Mouse (Mus musculus) embryo, embryonic 11.5 days (tissue): ENCODE measurements around the gene Olfr771.
"Not testable (repeated sequence)": the region's sequence is repeated elsewhere in the genome, so short reads cannot be mapped to it uniquely, and the experiment has no call there.

ENCODE experiments used
- DNase-seq: peaks from one replicate; pipeline ENCODE4 v3.0.0-alpha.2; 2012; ENCODE audit warnings: low read depth, low spot score

Olfr771 gene

DNA sequence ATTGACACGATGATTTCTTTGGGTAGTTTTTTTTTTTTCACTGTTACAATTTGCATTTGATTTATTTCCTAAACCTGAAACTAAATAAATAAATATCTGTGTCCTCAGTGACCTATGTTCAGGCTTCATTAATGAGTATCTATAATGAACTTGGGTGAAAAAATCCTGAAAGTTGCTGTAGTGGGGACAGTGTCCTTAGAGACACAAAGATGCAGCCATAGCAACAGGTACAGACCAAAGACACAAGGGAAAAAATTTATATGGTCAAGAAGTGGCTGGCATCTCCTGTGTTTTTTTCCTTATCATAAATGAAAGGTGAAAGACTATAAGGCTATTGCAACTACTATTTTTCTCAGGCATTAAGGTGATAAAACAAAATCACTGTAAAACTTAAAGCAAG, at the start of gene Olfr771:
Gene Olfr771 (minus strand): TSS at position 101 of the 400 bp plus-strand sequence.
- DNase-seq, result no peak

DNA sequence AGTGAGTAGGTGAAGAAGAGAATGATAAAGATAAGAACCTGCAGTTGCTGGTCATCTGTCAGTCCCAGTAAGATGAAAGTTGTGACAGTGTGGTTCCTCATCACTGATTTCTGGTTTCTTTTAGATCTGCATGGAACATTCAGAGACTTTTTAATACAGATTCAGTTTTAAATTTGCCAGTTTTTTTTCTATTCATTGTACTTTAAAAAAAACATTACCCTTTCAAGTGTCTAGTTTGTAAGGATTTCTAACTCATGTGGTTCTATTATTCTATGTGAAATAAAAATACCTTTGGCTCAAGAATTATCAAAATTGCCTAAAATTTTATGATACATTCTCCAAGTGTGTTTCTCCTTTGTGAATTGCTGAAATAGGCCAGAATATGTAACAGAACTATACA, 22.8 kb upstream of the Olfr771 start, which contains the start of gene Olfr773:
Gene Olfr773 (minus strand): TSS at position 101 of the 400 bp plus-strand sequence.
- DNase-seq, result not testable (repeated sequence)

DNA sequence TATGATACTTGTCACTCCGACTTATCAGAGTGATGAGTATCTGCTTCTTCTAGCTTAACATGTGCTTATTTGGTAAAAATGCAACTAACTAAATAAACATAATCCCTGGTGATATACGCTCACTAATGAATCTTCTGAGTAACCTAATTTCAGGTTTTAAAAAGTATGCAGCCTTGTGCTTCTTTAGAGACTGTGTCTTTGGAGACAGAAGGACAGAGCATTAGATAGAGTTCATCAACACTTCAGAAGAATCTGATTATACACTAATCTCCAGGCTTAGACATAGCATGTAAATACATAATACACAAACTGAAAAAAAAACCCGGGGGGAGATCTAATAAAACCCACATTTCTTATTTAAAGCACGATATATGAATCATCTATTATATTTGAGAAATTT, 13.3 kb upstream of the Olfr771 start, which contains the start of gene Olfr772:
Gene Olfr772 (minus strand): TSS at position 101 of the 400 bp plus-strand sequence.
- not testable (repeated sequence) for DNase-seq

GRCm38 (mm10) chr10:129138898-129139297, 25.7 kb downstream of the Olfr771 start, which contains the start of gene Olfr770:
Olfr770 (minus strand) TSS chr10:129138998.
- no peak for DNase-seq

- DNase-seq, result no peak
Observed at GRCm38 (mm10) chr10:129117761-129118160, 46.8 kb downstream of the Olfr771 start, which contains the start of gene Olfr769. Olfr769 (minus strand) TSS chr10:129117861.

DNA sequence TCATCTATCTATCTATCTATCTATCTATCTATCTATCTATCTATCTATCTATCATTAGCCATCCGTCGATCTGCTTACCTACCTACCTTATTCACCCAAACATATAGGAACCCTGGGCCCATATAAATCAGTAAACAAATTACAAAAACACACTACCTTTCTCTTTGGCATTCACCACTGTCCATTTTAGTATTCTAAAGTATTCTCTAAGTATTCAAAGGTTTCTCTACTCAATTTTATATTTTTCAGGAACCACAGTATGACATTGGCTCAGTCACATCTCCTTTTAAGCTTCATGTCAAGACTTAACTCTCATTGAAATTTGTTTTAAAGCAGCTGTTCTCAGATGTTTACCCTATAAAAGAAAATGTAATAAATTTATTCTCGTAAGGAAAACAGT, 49.4 kb downstream of the Olfr771 start:
- DNase-seq, result no peak
